Mouse (Mus musculus) lung, adult 2 months (tissue): ENCODE measurements around the gene Tppp.

ENCODE experiments used
- CTCF ChIP-seq: fragments of 200-500 bp; IDR thresholded peaks from 2 replicates; pipeline ENCODE4 v1.5.1; 2011; ENCODE audit warnings: mild to moderate bottlenecking, low read length, control low read depth; ENCODE audit not compliant: insufficient read depth
- POLR2A ChIP-seq: fragments of 200-500 bp; IDR thresholded peaks from 2 replicates; pipeline ENCODE4 v1.6.1; 2011; ENCODE audit warnings: low read depth, mild to moderate bottlenecking, control low read depth, low read length, borderline replicate concordance; ENCODE audit errors: extremely low read depth

GRCm38 (mm10) chr13:74010678-74011077 lies 1.5 kb downstream of the Tppp start:
- no peak for TF ChIP-seq CTCF
- TF ChIP-seq POLR2A, result no peak
